Mouse (Mus musculus): ENCODE data around the gene Sike1.

- TF ChIP-seq POLR2A (IDR thresholded peaks at IDR 0.05; ENCODE audit: low read depth, low read length) (no peak), CTCF (conservative IDR thresholded peaks at IDR 0.05; ENCODE audit: insufficient read depth, insufficient read length, low read depth, low read length) (no peak)
Measured at GRCm38 (mm10) chr3:102997591-102997990, 2.1 kb downstream of the Sike1 start.
